Mouse (Mus musculus) adrenal gland, adult 2 months (tissue): ENCODE measurements around the gene Tbl1xr1. TPM values are rescaled to one million over a fixed set of nuclear protein-coding genes. Genes with fewer than 3 reads are reported as not detected.
A peak's percentile ranks its signal among the peaks of the same experiment; 100 is the strongest.

ENCODE experiments used
- DNase-seq: peaks from one replicate; pipeline ENCODE4 v3.0.0; 2021
- polyA plus RNA-seq: library from polyadenylated mRNA; depleted of rRNA; stranded (reverse); fragments of >200 nt; gene quantifications from 2 replicates; pipeline ENCODE4 v1.2.3, GENCODE M21; 2012
- total RNA-seq, 2 experiments: library from RNA; stranded (reverse); gene quantifications; 2 replicates each; pipeline ENCODE4 v1.2.3; 2021

Gene Tbl1xr1
- total and polyA plus RNA-seq, 3 experiments: 53.0 to 84.2 (median 70.3) TPM

DNA sequence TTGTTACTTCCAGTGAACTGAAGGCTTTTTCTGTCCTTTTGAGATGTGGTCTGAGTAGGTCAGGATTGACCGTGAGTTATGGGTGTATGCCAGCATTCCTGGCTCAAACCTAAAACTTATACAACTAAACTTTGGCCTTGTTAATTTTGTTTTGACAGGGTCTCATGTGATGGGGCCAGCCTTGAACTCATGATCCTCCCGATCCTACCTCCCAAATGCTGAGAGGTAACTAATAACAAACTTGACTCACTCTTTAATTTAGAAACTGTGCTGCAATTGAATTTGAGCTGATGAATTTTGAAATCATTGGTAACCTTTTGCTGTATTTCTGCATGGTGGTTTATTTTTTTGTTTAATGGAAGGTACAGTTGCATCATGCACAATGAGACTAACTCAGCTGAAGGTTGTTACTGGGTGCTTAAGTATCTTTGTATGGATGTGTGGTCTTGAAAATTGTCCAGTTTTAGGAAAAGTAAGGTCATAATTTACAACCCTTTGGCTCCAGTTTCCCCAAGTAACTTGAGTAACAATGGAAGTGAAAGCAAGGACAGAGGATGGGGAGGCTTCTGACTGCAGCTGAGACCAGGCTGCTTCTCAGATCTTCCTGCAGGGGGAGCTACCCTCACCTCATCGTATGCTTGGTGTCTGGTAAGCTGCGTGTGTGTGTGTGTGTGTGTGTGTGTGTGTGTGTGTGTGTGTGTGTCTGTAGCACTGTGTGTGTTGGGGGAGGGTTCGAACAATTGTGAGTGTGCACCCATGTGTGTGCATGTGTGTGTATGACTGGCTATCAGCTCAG lies 66.6 kb downstream of the Tbl1xr1 start:
- peak; percentile 63 for DNase-seq

DNA sequence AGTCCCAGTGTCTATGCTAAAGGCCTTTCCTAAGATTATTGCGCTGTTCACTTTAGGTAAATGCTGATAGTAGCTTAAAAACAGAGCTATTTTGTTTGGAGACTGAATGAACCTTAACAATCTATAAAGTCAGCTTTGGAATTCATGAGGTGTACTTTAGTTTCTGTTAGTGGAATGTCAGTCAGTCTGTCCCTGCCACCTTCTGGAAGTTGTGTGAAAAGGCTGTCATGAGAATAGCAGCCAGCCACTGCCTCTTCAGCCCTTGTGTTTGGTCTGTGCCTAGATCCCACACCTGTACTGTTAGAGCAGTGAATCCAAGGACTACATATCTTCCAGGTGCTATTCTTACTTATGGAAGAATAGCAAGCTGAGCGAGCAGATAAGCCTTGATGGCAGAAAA lies 67.8 kb downstream of the Tbl1xr1 start:
- peak; percentile 25 for DNase-seq

DNA sequence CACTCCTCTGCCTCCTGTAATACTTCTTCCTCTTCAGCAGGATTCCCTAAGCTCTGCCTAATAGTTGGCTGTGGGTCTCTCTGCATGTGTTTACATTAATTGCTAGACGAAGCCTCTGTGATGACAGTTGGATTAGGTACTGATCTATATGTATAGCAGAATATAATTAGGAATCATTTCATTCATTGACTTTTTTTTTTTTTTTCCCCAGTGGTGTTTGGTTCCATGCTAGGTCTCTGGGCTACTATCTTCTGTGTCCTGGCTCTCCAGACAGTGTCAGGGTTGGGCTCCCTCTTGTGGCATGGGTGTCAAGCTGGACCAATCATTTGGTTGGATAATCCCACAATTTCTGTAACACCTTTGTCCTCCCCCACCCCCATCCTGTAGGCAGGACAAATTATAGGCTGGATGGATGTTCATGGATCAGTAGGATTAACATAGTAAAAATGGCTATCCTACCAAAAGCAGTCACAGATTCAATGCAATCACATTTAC lies 71.0 kb downstream of the Tbl1xr1 start:
- DNase-seq: peak; percentile 42

- DNase-seq: no peak
These were observed 72.0 kb downstream of the Tbl1xr1 start for GRCm38 (mm10) chr3:22148306-22148932.

- DNase-seq: no peak
These were observed 74.5 kb downstream of the Tbl1xr1 start for GRCm38 (mm10) chr3:22150872-22151530.

GRCm38 (mm10) chr3:22152773-22153172 lies 76.3 kb downstream of the Tbl1xr1 start:
- DNase-seq: no peak

DNA sequence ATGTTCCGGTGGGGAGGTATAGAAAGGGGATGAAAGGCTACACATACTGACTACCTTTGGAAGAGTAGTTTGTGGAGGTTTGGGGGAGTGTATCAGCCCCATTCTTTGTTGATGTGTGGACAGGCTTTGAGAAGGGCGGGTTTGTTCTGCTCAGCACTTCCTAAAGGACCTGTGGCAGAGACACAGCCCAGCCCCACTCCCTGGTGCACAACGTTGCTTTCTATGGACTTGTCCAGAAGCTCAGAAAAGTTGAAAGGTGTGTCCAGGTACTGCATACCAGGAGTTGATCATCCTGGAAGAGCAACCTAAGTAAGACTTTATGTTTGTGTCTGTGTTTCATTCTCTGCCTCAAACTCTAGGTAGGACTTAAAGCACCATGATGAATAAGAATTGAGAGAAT lies 78.1 kb downstream of the Tbl1xr1 start:
- no peak for DNase-seq

- no peak for DNase-seq
These were observed 79.9 kb downstream of the Tbl1xr1 start for GRCm38 (mm10) chr3:22156397-22156796.

- no peak for DNase-seq
These were observed 86.5 kb downstream of the Tbl1xr1 start for GRCm38 (mm10) chr3:22162948-22163347.

- no peak for DNase-seq
These were observed 91.4 kb downstream of the Tbl1xr1 start for GRCm38 (mm10) chr3:22167856-22168255.

DNA sequence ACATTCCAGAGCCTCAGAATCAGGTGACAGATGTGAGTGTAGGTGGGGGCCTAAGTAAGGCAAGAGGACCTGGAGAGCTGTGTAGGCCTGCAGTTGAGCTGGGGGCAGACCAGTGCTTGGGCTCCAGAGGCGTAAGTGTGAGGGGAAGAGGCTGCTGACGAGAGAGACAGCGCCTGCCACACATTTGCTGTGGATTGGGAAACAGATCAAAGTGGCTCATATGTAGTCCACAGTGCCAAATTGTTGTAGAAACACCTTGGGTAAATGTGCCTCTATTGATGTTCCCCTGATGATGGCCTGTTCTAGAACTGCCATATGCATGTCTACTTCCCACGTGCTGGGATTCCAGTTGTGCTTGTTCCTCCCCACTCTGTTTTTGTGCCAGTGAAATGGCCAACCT lies 92.0 kb downstream of the Tbl1xr1 start:
- DNase-seq: no peak

- DNase-seq: no peak
These were observed 95.1 kb downstream of the Tbl1xr1 start for GRCm38 (mm10) chr3:22171526-22171925.

DNA sequence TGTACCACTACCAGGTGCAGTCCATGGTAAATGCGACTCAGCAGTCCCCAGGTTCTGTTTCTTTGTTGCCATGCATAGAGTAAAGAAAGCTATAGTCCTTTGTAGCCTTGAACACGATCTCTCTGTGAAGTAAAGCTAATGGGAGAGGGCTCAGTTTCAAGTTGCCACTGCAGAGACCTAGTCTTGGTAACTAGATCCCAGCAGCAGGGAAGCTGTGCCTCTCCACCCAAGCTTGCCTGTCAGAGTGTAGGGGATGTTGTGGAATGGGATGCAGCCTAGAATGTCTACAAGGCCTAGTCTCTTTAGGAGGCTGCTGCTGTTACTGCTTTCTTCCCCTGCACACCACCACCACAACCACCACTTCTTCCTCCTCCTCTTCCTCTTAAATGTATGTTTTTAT lies 96.0 kb downstream of the Tbl1xr1 start:
- no peak for DNase-seq

DNA sequence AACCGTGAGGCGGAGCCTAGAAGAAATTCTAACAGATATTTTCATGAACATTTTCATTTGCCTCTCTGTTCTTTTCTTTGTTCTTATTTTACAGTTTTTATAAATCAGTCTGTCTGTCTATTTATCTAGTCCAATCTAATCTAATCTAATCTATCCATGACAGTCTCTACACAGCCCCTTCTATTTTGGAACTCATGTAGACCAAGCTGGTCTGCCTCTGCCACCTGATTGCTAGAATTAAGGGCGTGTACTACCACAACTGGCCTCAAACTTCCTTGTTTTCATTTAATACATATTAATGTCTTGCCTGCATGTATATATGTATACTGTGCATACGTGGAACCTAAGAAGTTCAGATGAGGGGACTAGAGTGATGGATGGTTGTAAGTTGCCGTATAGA lies 96.7 kb downstream of the Tbl1xr1 start:
- DNase-seq: no peak

- no peak for DNase-seq
These were observed 97.8 kb downstream of the Tbl1xr1 start for GRCm38 (mm10) chr3:22174232-22174631.

- DNase-seq: no peak
These were observed 103.6 kb downstream of the Tbl1xr1 start for GRCm38 (mm10) chr3:22180076-22180475.

GRCm38 (mm10) chr3:22181026-22181425 lies 104.6 kb downstream of the Tbl1xr1 start:
- DNase-seq: peak; percentile 30

- DNase-seq: no peak
These were observed 108.8 kb downstream of the Tbl1xr1 start for GRCm38 (mm10) chr3:22185265-22185664.

DNA sequence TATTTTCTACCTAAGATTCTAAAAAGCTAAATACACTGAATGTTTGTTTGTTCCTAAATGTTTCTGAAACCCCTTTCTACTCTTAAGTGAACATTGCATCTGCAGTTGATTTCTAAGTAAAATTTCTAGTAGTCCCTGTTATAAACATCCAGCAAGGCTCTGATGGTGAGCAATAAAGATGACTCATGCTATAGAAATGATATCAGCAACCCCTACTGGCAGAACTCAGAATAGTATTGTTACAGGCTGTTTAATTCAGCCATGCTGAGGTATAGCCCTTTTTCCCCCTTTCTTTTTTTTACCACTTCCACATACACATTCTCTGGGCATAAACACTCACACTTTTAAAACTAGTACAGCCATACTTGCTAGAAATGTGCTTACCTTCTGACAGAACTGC lies 114.0 kb downstream of the Tbl1xr1 start:
- peak; percentile 17 for DNase-seq

- no peak for DNase-seq
These were observed 116.5 kb downstream of the Tbl1xr1 start for GRCm38 (mm10) chr3:22192931-22193330.

DNA sequence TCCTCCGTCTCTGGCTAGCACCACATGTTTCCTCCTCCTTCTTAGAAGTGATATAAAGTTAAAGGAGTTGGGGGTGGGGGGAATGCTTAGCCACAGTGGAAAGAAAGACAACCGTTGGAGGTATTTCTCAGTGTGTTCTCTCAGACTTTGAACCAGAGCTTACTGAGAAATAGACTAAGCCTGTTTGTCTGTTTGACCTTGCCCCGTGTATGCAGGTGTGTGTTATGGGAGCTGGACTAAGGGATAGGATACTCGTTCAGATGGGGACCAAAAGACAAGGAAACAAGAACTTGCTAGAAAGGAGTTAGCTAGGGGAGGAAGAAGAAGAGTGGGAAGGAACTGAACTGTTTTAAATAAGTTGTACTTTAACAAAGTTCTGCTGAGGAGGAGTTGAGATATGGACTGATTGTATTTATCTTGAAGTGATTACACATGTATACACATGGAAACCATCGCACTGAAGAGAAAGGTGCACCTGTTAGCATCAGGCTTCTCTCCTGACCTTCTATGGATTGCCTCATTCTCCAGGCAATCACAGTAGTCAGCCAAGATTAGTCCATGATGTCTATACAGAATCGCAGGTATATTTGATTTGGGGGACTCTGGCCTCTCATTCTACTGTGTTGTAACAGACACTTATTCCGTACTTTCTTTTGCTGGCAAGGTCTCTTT lies 117.9 kb downstream of the Tbl1xr1 start:
- DNase-seq: no peak

DNA sequence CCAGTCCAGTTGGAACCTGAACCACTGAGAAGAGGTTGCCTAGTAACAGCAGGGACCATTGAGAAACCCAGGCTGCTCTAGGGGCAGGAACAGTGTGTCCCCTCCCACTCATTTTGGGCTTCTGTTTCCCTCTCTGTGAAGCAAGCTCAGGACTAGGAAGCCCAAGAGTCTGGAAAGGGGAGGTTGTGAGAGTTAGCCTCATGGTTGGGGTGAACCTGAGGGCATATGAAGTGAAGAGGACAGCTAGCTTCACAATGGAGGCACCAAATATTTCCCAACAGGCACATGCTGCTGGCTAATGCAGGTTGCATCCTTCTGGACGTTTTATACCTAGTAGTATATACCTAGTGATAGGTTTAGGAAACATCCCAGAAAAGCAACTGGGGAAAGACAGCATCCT lies 122.3 kb downstream of the Tbl1xr1 start:
- DNase-seq: no peak
